Mouse (Mus musculus) effector memory CD4-positive, alpha-beta T cell, adult 7 months (primary cell): ENCODE data around the gene Spata2. TPM values are rescaled to one million over a fixed set of nuclear protein-coding genes. Genes with fewer than 3 reads are reported as not detected.

Experiments
- polyA plus RNA-seq: library from polyadenylated mRNA; unstranded; fragments of 100-300 nt; shearing (Covaris generic); gene quantifications from one replicate; pipeline ENCODE4 v1.2.1, GENCODE M21; 2017

The Spata2 gene
- 49.9 TPM for polyA plus RNA-seq

GRCm38 (mm10) chr2:167492713-167493636 is at the start of gene Spata2:
Gene Spata2 (minus strand): TSS chr2:167492887.

GRCm38 (mm10) chr2:167537476-167538297 is 45.0 kb upstream of the Spata2 start, which contains the start of gene Snai1:
Gene Snai1 (plus strand): TSS chr2:167538195.

GRCm38 (mm10) chr2:167491757-167492708 is 654 bp downstream of the Spata2 start, which contains the start of gene Rnf114:
Gene Rnf114 (plus strand): TSS chr2:167492645.

Other genes with a start within 250 kb of the Spata2 start
- gene B4galt5, start 143.7 kb downstream of the Spata2 start, polyA plus RNA-seq, result 39.1 TPM
- gene Slc9a8, start 71.2 kb downstream of the Spata2 start, polyA plus RNA-seq, result 43.1 TPM
- gene Rnf114, start 242 bp downstream of the Spata2 start, polyA plus RNA-seq, result 198 TPM
- not detected for gene Snai1, start 45.3 kb upstream of the Spata2 start, polyA plus RNA-seq
- gene Ube2v1, start 139.2 kb upstream of the Spata2 start, polyA plus RNA-seq, result 206 TPM
- gene Gm20431, start 168.6 kb upstream of the Spata2 start, polyA plus RNA-seq, result 28.2 TPM
- gene Cebpb, start 196.0 kb upstream of the Spata2 start, polyA plus RNA-seq, result 94.0 TPM
- gene Tmem189, start 196.9 kb upstream of the Spata2 start, polyA plus RNA-seq, result 95.8 TPM